Mouse (Mus musculus) embryonic fibroblast, embryonic 13.5 days (primary cell): ENCODE results near the gene Mgmt.

Experiments used
- CTCF ChIP-seq: IDR thresholded peaks from 2 replicates; pipeline ENCODE4 v1.5.1; 2011; ENCODE audit warnings: mild to moderate bottlenecking, control low read depth, low read length, moderate library complexity, borderline replicate concordance; ENCODE audit not compliant: insufficient read depth
- POLR2A ChIP-seq: IDR thresholded peaks from 2 replicates; pipeline ENCODE4 v1.6.1; 2011; ENCODE audit warnings: low read depth, mild to moderate bottlenecking, control low read depth, low read length, moderate library complexity

GRCm38 (mm10) chr7:136908616-136909144 lies 14.3 kb downstream of the Mgmt start:
- TF ChIP-seq CTCF = no peak
- TF ChIP-seq POLR2A = no peak
